Mouse (Mus musculus) olfactory bulb, adult 2 months (tissue): ENCODE data around the gene Dnah1.

Experiments used
- CTCF ChIP-seq: fragments of 200-500 bp; IDR thresholded peaks from 2 replicates; pipeline ENCODE4 v1.5.1; 2012; ENCODE audit warnings: low read depth, mild to moderate bottlenecking, low read length, moderate library complexity; ENCODE audit not compliant: insufficient read depth
- POLR2A ChIP-seq: fragments of 200-500 bp; IDR thresholded peaks from 2 replicates; pipeline ENCODE4 v1.6.1; 2012; ENCODE audit warnings: mild to moderate bottlenecking, low read depth, low read length, moderate library complexity; ENCODE audit not compliant: insufficient read depth

- TF ChIP-seq CTCF (no peak), POLR2A (no peak)
Measured at GRCm38 (mm10) chr14:31233996-31234591, 89.6 kb downstream of the Dnah1 start.
